Mouse (Mus musculus) Muller cell, postnatal 12 days (primary cell): ENCODE measurements around the gene Adipoq.

Experiments
- DNase-seq: peaks from one replicate; pipeline ENCODE4 v3.0.0-alpha.2; 2015; ENCODE audit errors: inconsistent ontology term

Gene Adipoq

DNA sequence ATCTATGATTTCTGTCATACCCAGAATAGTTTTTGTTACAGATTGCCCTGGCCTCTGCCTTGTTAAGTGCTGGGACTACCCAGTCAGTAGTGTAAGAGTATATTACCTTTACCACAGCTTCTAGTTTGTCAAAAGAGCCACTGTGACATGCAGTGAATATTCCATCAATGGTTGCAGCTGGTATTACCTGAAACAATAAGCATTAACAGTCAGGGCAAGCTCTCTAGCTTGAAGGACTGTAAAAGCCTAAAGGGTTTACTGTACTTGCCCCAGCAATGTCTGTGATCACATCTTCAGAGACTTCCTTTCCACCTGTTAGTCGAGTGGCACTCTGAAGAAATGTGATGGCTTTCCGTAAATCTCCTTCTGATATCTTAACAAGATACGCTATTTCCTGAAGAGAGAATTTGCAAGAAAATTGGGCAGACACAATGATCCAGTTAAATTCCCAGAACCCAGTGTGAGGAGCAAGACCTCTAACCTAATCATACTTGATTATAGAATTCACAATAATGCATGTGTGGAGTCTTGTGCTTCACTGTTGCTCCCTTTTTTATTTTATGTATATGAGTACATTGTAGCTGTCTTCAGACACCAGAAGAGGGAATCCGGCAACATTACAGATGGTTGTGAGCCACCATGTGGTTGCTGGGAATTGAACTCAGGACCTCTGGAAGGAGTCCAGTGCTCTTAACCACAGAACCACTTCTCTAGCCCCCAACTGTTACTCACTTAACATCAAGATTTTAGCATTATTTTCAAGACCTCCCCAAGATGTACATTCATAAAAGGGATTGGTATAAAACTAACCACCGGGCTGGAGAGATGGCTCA is 31.8 kb upstream of the Adipoq start:
- no peak for DNase-seq

DNA sequence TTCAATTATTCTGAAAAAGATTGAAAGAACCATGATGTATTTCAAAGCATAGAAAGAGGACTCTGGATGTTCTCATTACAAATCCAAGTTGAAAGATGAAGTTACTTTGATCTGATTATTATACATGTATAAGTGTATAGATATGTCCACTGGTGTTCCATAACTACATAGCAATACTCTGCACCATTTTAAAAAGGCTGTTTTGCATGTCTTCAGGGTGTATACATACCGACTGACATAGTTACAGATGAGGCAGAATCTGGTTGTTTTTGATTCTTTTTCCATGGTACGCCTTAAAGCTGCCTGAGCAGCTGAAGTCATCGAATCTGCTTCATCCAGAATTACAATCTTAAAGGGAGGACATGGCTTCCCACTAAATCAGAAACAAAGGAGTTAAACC is 30.9 kb upstream of the Adipoq start:
- DNase-seq, result no peak

DNA sequence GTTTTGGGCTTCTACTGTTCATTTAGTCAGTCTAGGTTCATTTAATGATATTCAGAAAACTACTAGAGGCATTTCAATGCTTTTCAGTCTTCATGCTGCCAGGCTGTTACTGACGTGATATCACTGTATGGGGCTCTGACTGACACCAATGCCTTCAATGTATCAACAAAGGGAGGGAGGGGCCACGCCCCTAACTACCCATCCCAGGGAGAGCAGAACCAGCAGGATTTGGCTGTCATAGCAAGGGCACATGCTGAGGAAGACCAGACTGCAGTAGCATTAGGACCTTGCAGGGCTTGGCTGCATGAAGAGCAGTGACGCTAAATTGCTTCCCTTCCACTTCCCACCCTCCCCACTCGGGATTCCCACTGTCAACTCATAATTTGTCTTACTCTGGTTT is 29.2 kb upstream of the Adipoq start:
- DNase-seq, result no peak

DNA sequence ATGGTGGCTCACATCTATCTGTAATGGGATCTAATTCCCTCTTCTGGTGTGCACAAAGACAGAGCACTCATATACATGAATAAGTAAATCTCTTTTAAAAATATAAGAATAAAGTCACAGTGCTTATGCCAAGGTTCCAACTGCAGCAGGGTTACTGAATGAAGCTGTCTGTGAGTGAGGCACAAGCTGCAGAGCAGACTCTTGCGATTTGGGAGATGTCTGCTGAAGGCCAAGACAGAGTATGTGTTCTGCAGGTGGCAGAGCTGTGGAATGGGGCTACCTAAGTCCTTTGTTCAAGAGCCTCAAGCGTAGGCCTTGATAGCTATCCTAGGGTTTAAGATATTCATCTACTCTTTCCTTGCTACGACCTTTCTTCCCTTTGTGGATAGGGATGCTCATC is 23.9 kb upstream of the Adipoq start:
- DNase-seq, result no peak

DNA sequence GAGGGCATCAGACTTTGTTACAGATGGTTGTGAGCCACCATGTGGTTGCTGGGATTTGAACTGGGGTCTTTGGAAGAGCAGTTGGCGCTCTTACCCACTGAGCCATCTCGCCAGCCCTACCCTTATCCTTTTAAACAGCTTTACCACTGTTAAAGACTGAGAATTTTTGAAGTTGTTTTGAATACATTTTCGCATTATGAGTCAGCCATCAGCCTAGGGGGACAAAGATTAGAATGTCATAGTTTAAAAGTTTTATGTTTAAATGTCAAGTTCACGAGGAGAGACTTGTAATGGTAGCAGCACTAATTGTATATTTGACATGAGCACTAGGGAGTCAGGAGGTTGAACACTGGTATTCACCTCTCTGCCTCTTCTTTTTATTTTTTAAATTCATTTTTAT is 23.2 kb upstream of the Adipoq start:
- DNase-seq, result no peak

DNA sequence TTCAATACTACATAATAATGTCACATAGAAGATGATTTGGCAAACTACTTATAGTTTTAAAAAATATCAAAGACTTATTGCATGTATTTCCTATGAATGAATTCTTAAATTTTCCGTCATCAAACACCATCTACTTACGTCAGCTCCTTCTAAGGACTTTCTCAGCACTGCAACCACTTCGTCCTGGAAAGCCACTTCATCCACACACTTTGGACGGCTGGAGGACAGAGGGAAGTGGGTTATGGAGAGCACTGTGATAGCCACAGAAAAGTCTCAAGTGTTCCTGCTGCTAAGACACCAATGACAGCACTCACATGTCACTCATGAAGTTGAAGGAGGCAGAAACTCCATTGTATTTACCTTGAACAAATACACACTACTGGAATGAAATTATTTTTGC is 21.9 kb upstream of the Adipoq start:
- DNase-seq, result no peak

DNA sequence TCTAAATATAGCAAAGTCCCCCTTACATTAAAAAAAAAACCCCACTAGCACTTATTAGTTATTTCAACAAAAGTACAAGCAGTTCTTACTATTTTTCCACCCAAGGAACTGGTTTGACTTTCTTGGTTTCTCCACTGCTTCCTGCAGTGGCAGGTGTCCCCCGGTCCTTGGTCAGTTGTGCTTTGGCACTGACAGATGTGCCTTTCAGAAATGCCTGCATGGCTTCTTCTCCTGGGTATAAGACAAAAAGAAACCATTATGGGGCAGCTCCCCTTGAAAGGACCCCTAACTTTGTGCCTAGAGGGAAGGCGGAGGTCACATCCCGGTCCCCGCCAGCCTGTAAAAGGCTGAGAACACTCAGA is 19.0 kb upstream of the Adipoq start:
- DNase-seq, result no peak

DNA sequence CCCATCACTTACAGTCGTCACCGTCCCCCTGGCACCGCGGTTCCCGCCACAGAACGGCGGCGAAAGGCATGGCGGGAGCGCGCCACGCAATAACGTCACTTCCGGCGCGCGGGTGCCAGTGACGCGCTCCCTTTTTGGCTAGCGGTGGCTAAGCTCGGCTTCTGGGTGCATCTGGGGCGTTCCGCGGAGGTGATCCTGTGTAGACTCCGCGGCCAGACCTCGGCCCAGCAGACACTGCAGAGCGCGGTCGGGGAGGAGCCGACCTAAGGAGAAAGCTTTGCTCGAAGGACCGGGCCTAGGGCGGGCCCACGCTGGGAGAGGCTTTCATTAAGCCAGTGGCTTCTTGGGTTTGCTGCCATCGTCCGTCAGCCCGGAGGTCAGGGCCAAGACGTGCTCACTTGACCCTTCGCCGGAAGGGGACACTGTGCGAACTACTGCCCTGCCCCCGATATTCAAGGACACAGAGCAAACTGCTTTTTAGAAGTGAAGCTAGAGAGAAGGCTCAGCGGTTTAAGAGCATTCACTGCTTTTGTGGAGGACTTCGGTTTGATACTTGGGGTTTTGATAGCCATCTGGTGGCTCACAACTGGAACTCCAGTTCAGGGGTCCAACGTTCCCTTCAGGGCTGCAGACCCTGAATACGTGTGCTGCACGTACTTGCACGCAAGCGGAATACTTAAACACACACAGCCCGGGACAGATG is 18.5 kb upstream of the Adipoq start, which contains the start of gene Rfc4:
Gene Rfc4, minus strand, starts transcription at position 65 of the 703 bp plus-strand sequence.
- peak; percentile 92 for DNase-seq

DNA sequence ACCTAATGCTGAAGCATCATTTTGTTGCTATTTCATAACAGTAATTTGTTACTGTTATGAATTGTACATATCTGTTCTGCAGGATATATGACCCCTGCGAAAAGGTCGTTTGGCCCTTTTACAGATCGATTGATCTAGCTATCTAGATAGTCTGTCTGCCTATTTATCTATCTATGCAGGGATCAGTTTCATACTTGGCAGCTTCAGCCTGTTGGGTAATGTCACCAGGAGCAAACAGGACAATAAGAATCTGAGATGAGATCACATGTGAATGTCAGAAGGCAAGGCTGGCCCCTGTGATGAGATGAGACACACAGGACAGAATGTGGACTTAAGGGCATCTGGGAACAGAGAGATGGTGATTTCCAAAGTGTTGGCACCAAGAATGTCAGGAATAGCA is 16.0 kb upstream of the Adipoq start:
- DNase-seq, result no peak

DNA sequence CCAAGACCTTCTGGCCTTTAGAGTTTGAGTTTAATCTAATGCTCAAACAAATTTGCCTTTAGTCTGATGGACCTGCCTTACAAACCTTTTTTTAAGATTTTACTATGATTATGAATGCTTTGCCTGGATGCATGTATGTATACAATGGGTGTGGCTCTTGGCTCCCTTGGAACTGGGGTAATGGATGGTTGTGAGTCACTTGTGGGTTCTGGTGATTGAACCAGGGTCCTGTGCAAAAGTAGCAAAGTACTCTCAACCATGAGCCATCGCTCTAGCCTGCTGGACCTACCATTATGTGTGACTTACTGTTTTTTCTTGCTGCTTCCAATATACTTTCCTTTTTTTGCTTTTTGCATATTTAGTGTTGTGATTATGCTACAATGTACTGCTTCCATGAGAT is 14.0 kb upstream of the Adipoq start:
- DNase-seq, result no peak

DNA sequence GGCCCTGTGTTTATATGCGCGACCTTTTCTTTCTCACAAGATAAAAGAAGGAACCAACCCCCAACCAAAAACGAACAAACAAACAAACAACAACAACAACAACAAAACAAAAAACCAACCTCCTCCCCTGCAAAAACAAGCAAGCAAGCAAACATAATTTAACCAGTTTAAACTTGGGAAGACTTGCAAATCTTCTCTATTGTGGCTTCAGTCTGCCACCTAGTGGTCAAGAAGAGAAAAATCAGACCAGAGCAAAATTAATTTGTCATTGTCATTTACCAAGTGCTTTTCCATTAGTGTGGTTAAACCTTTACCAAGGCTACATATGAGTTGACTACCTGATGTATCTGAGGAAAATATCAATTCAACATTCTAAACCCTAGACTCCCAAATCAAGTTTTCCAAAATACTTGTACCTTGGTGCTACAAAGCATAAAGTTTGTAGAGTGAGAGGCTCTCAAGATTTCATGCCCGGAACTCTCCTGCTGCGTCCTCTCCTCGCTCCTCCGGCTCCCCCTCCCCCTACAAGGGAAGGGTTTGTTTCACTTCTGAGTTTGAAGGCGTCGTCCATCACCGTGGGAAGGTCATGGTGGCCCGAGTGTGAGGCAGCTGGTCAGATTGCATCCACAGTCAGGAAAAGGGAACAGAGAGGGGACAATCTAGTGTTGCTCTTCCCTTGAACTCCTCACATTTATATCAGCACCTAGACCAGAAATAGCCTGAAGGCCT is 10.8 kb upstream of the Adipoq start:
- DNase-seq, result no peak

DNA sequence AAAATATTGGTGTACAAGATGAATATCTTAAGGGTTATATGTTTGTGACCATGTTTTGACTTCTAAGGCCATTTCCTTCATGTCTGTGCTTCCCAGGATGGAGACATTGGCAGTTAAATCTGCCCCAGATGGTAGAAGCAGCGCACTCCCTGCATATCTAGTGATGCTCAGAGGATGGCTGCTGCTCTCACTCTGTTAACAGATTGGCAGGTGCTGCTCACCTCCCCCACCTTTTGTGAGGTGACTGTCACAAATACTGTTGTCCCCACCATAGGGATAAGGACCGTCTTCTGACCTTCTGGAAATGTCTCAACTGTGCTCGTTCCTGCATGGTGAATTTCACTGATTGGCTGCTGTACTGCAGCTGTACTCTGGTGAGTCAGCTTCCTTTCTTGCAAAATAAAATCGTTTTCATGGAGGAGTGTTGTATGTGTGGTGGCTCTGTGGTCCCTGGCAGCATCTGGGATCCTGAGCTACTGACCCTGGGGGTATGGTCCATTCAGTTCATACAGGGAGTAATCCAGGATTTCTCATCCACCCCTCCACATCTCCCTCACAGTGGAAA is 9.8 kb upstream of the Adipoq start:
- no peak for DNase-seq

DNA sequence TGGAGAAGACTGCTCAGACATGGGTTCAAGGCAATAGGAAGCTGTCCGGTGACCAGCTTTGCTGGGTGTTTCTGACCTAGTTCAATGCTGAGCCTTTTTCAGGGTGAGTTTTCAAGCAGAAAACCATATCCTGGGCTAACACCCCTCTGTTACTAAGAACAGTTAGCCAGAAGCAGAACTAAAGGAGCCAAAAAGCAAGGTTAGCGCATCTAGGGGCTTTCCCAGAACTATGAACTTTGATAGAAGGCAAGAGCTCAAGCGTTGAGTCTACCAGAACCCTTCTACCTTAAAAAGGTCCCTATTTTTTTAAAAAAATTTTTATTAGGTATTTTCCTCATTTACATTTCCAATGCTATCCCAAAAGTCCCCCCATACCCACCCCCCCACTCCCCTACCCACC is 5.4 kb upstream of the Adipoq start:
- DNase-seq, result no peak

DNA sequence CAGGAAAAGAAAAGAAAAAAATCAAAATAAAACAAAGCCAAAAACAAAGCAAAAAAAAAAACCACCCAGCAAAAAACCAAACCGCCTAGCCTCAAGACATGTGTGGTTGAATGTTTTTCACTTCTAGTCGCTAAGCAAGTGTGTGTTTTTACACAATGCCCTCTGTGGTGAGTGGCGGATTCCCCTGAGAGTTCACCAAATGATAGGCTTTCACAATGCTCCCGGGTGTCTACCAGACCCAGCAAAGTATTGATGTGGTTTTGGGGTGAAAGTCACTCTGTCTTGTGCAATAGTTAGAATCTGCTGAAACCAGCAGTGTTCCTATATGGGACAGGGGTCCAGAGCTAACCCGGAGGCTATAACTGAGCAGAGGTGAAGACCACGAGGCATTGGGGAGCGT is 2.0 kb upstream of the Adipoq start:
- no peak for DNase-seq

DNA sequence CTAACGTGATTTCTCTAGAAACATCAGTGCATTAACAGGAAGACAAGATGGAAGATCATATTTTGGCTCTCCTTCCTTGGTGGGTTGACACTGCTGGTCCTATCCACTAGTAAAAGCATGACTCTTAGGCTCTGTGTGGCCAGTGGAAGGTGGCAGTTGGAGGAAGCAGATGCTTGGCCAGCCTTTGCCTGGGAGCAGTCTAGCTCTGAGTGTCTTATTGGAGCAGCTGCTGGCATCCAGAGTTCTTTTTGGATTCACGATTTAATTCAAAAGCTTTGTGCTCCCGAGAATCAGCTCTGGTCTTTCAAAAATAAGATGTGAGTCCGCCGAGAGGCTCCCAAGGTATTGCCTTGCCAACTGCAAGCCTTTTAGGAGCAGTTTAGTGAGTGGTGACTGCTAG is 1.1 kb upstream of the Adipoq start:
- no peak for DNase-seq

DNA sequence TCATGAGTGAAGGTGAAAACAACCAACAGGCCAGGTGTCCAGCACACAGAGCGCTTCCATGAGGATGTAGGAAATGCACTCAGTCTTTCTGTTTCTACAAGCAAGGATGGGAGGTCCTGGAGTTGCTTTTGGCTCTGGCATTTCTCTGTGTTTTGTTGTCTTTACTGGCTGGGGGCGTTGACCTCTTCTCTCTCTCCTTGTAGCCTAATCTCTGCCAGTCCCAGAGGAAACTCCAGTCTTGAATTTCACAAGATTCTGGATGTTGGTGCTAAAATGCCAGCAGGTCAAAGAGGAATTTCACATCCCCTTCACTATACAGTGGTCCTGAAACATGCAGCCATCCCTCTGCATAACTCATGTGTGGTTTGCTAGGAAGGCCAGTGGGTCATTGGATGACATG is 2.6 kb downstream of the Adipoq start:
- no peak for DNase-seq

DNA sequence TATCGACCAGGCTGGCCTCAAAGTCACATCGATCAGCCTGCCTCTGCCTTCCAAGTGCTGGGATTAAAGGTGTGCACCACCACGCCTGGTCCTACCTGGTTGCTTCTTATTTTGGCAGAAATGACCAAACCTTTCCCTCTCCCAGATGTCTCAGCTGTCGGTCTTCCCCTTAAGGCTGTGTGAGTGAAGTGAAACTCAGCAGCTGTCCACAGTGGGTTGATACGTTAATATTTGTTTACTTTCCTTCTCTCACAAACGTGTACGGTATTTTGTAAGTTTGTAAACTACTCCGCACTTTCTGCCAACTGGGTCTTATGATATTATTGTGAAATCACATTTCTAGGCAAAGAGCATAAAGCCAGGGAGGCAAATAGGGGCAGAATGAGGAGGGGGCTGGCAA is 3.1 kb downstream of the Adipoq start:
- no peak for DNase-seq

DNA sequence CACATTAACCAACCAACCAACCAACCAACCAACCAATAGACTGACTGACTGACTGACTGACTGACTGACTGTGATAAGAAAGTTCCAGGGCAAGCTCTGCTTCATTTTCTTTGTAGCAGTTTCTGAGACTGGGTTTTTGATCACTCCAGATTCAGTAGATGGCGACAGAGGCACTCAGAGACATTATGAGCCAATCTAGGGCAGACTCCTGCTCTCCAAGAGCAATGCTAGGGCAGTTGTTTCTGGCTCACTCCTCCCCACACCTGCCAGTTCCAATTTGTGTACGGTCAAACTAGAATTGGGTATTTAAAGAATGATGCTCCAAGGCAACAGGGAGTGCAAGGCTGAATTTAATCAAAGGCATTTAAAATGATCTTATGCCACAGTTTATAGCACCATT is 5.1 kb downstream of the Adipoq start:
- DNase-seq, result peak; percentile 87

DNA sequence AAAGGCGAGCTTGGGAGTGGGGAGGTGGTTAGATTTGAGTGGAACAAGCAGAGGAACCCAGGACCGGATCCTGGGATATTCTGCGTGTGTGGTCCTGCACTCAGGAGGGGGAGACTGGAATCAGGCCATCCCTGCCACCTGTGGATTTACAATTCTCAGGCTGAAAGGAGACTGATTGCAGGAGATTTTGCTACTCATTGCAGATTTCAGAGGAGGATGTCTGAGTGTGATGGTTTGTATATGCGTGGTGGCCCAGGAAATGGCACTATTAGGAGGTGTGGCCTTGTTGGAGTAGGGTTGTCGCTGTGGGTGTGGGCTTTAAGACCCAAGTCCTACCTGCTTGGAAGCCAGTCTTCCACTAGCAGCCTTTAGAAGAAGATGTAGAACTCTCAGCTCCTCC is 7.9 kb downstream of the Adipoq start:
- no peak for DNase-seq

DNA sequence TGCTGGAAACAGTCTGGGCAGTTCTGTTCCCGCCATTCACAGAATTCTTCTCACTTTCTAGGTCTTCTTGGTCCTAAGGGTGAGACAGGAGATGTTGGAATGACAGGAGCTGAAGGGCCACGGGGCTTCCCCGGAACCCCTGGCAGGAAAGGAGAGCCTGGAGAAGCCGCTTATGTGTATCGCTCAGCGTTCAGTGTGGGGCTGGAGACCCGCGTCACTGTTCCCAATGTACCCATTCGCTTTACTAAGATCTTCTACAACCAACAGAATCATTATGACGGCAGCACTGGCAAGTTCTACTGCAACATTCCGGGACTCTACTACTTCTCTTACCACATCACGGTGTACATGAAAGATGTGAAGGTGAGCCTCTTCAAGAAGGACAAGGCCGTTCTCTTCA is 10.7 kb downstream of the Adipoq start:
- DNase-seq, result no peak

DNA sequence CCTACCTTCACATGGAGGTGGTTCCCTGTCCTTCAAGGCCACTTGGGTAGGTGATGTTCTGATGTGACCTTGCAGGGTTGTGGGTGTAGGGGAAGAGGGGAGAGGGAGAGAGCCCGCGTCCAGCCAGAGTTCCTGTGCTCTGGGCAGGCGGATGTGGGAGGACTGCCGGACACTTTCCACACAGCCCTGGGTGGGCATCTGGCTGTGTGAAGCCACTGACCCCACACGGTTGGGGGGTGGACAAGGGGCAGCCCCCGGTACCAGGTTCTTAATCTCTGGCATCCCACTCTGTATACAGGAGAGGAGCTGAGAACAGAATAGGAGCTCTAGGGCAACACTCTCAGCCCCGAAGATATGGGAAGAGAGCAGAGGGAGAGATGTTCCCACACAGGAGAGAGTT is 12.0 kb downstream of the Adipoq start:
- no peak for DNase-seq

DNA sequence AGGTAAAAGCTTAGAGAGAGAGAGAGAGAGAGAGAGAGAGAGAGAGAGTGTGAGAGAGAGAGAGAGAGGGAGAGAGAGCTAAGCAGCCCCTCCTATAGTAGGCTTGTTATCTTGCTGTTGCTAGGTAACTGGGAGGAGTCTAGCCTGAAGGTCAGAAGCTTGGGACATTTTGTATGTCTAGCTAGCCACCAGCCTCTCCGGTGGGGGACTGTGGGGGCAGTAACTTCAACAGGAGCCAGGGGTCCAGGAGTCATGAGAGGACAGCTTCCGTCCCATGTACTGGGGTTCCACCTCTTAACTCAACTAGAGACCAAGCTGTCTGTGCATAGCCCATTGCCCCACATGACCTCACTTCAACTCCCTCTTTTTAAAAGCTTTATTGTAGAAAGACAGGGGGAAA is 12.6 kb downstream of the Adipoq start:
- no peak for DNase-seq

DNA sequence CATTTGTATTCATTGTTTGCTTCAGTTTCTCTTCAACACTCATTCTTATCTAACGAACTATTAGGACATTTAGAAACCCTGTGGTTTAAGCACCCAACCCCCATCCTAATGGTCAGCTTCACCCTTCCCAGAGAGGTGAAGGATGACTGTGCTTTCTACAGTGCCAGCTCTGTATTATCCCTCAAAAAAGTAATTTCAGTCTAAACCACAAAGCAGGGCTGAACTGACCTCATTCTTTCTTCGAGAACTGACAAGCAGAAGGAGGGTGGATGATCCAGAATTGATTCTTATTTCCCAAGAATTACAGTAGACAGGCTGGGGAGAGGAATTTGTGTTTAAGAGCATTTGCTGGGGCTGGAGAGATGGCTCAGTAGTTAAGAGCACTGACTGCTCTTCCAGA is 13.4 kb downstream of the Adipoq start:
- peak; percentile 87 for DNase-seq
